Mouse (Mus musculus): ENCODE data around the gene Mrpl16.

DNA sequence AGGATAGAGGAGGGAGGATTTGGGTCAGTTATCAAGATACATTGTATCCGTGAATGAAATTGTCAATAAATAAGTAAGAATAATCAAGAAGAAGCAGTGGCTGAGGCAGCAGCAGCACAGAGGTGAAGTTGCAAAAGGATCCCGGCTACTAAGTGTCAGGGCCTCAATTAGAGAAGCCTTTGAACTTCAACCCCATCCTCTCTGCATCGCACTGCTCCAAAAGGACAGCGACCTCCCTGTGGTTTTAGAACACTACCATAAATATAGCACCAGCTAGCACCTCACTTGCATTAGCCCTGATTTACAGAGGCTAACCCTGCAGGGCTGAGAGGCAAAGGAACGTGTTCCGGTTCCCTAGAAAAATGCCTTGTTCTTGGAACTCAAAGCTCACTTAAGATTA is 46.5 kb downstream of the Mrpl16 start:
- TF ChIP-seq CTCF (IDR thresholded peaks at IDR 0.05; ENCODE audit: low read depth, low read length) (no peak), POLR2A (IDR thresholded peaks at IDR 0.05; ENCODE audit: borderline replicate concordance, low read depth, low read length) (no peak)

All from bone marrow macrophage, adult 2 months (primary cell).